Mouse (Mus musculus): ENCODE data around the gene Bri3. TPM values are rescaled to one million over a fixed set of nuclear protein-coding genes. Genes with fewer than 3 reads are reported as not detected.

The Bri3 gene
- total RNA-seq (2023), result 105 to 132 TPM (median 124 TPM) in 4 replicates

GRCm38 (mm10) chr5:144243901-144244487 lies at the start of gene Bri3:
Gene Bri3 (plus strand): TSS chr5:144244437.

GRCm38 (mm10) chr5:144223503-144223862 lies 20.8 kb upstream of the Bri3 start, which contains the start of gene Tecpr1:
Gene Tecpr1 (minus strand): TSS chr5:144223615.

GRCm38 (mm10) chr5:144357881-144358591 lies 113.8 kb downstream of the Bri3 start, which contains the start of gene Baiap2l1:
Gene Baiap2l1 (minus strand): TSS chr5:144358112.

Other genes starting within 250 kb of the Bri3 start
- gene Ccz1, start 229.6 kb upstream of the Bri3 start, total RNA-seq (2023), result 93.6 to 109 TPM (median 103 TPM) in 4 replicates
- not detected in 4 replicates for gene Ocm, start 217.8 kb upstream of the Bri3 start, total RNA-seq (2023)
- 54.3 to 57.5 TPM (median 56.3 TPM) in 4 replicates for gene Lmtk2, start 144.0 kb upstream of the Bri3 start, total RNA-seq (2023)
- gene Bhlha15, start 54.2 kb upstream of the Bri3 start, total RNA-seq (2023), result 5.9 to 7.2 TPM (median 6.8 TPM) in 4 replicates
- 231 to 252 TPM (median 242 TPM) in 4 replicates for gene Tecpr1, start 20.8 kb upstream of the Bri3 start, total RNA-seq (2023)
- gene Baiap2l1, start 113.7 kb downstream of the Bri3 start, total RNA-seq (2023), result 5.8 to 6.9 TPM (median 6.3 TPM) in 4 replicates